Mouse (Mus musculus) intestine, embryonic 16.5 days (tissue): ENCODE measurements around the gene Cacna1c. TPM values are rescaled to one million over a fixed set of nuclear protein-coding genes. Genes with fewer than 3 reads are reported as not detected.

Source experiments
- ATAC-seq: fragments of 200-750 bp; cut with Nextera tagmentation; 2 replicates; pipeline ENCODE4 v1.8.0; 2017; ENCODE audit warnings: moderate TSS enrichment, moderate library complexity
- H3K27ac ChIP-seq: fragments of 300-500 bp; sonication (generic); 2 replicates; pipeline ENCODE4 v1.5.1; 2014; ENCODE audit warnings: mild to moderate bottlenecking, low read length
- H3K27me3 ChIP-seq: fragments of 300-500 bp; sonication (generic); replicated peaks from 2 replicates; pipeline ENCODE4 v1.6.1; 2014; ENCODE audit warnings: low read length, control low read depth, mixed read lengths; ENCODE audit not compliant: control insufficient read depth, insufficient read depth
- H3K36me3 ChIP-seq: fragments of 300-500 bp; sonication (generic); 2 replicates; pipeline ENCODE4 v1.6.1; 2014; ENCODE audit warnings: low read length, control low read depth; ENCODE audit not compliant: control insufficient read depth, insufficient read depth
- H3K4me1 ChIP-seq: fragments of 300-500 bp; sonication (generic); 2 replicates; pipeline ENCODE4 v1.6.1; 2014; ENCODE audit warnings: low read length, control low read depth, mixed read lengths; ENCODE audit not compliant: control insufficient read depth, insufficient read depth
- H3K4me2 ChIP-seq: fragments of 300-500 bp; sonication (generic); 2 replicates; pipeline ENCODE4 v1.6.1; 2014; ENCODE audit warnings: low read depth, low read length, control low read depth
- H3K4me3 ChIP-seq: fragments of 300-500 bp; sonication (generic); 2 replicates; pipeline ENCODE4 v1.5.1; 2014; ENCODE audit warnings: mild to moderate bottlenecking, low read length
- H3K9ac ChIP-seq: fragments of 300-500 bp; sonication (generic); 2 replicates; pipeline ENCODE4 v1.6.1; 2014; ENCODE audit warnings: low read depth, low read length
- H3K9me3 ChIP-seq: fragments of 300-500 bp; sonication (generic); 2 replicates; pipeline ENCODE4 v1.6.1; 2016; ENCODE audit warnings: low read length, control low read depth; ENCODE audit not compliant: control insufficient read depth
- WGBS: fragments of 180-500 bp; shearing (Covaris S2); extraction: QIAGEN DNeasy Blood & Tissue Kit; methylation state at CpG from one replicate; pipeline ENCODE4 v1.1.7; 2014; 5-methylcytosine and 5-hydroxymethylcytosine counted together
- polyA plus RNA-seq: library from polyadenylated mRNA; unstranded; fragments of >200 nt; fragmentation: Nextera tagmentation; extraction: Ambion mirVana; gene quantifications from 2 replicates; pipeline ENCODE4 v1.2.1, GENCODE M21; 2015

Gene Cacna1c
- polyA plus RNA-seq, 1 experiment from 2014 or later = 1.8 TPM

GRCm38 (mm10) chr6:118832616-118833015 is 363.6 kb downstream of the Cacna1c start:
- no peaks in the 10 kb centered on the region for H3K27me3 ChIP-seq
- no peaks in the 10 kb centered on the region for H3K36me3 ChIP-seq
- no peak overlapping the region for H3K9ac ChIP-seq
- H3K27ac ChIP-seq = no peak overlapping the region
- ATAC-seq = no peak
- H3K4me3 ChIP-seq = no peak overlapping the region
- H3K9me3 ChIP-seq = no peaks in the 10 kb centered on the region
- 89% methylated on average over 2 of the region's 2 CpGs for WGBS
- H3K4me1 ChIP-seq = no peaks in the 10 kb centered on the region
- H3K4me2 ChIP-seq = no peak overlapping the region

GRCm38 (mm10) chr6:118830851-118831250 is 365.4 kb downstream of the Cacna1c start:
- Histone ChIP-seq H3K4me1 (no peaks in the 10 kb centered on the region), H3K27me3 (no peaks in the 10 kb centered on the region), H3K9me3 (no peaks in the 10 kb centered on the region), H3K9ac (no peak overlapping the region), H3K4me2 (no peak overlapping the region), H3K4me3 (no peak overlapping the region), H3K36me3 (no peaks in the 10 kb centered on the region), H3K27ac (no peak overlapping the region)
- WGBS = 73% methylated on average over 5 of the region's 5 CpGs
- no peak for ATAC-seq

- ATAC-seq = no peak
- Histone ChIP-seq H3K4me3 (no peak overlapping the region), H3K4me2 (no peak overlapping the region), H3K9ac (no peak overlapping the region), H3K27ac (no peak overlapping the region), H3K27me3 (no peaks in the 10 kb centered on the region), H3K36me3 (no peaks in the 10 kb centered on the region), H3K4me1 (no peaks in the 10 kb centered on the region), H3K9me3 (no peaks in the 10 kb centered on the region)
- WGBS = 55% methylated on average over 4 of the region's 4 CpGs
Measured at GRCm38 (mm10) chr6:118828187-118828586, 368.0 kb downstream of the Cacna1c start.

- Histone ChIP-seq H3K4me3 (no peak overlapping the region), H3K36me3 (no peaks in the 10 kb centered on the region), H3K27ac (no peak overlapping the region), H3K9me3 (no peaks in the 10 kb centered on the region), H3K27me3 (no peaks in the 10 kb centered on the region), H3K9ac (no peak overlapping the region), H3K4me1 (no peaks in the 10 kb centered on the region), H3K4me2 (no peak overlapping the region)
- ATAC-seq = no peak
- 47% methylated on average over 8 of the region's 8 CpGs for WGBS
Measured at GRCm38 (mm10) chr6:118827560-118827959, 368.7 kb downstream of the Cacna1c start.

- Histone ChIP-seq H3K9me3 (no peaks in the 10 kb centered on the region), H3K4me3 (no peak overlapping the region), H3K36me3 (no peaks in the 10 kb centered on the region), H3K4me2 (no peak overlapping the region), H3K4me1 (no peaks in the 10 kb centered on the region), H3K27me3 (no peaks in the 10 kb centered on the region), H3K9ac (no peak overlapping the region), H3K27ac (no peak overlapping the region)
- ATAC-seq = no peak
- WGBS = 56% methylated on average over 6 of the region's 6 CpGs
Measured at GRCm38 (mm10) chr6:118825400-118825871, 370.8 kb downstream of the Cacna1c start.

- H3K27me3 ChIP-seq = no peaks in the 10 kb centered on the region
- ATAC-seq = no peak
- no peak overlapping the region for H3K4me2 ChIP-seq
- H3K27ac ChIP-seq = no peak overlapping the region
- H3K4me1 ChIP-seq = 0 out of 2 replicates have a peak, but pooled peaks cover 3% of the 10 kb centered on the region
- no peaks in the 10 kb centered on the region for H3K9me3 ChIP-seq
- no peak overlapping the region for H3K4me3 ChIP-seq
- no peaks in the 10 kb centered on the region for H3K36me3 ChIP-seq
- H3K9ac ChIP-seq = no peak overlapping the region
- WGBS = 84% methylated on average over 5 of the region's 5 CpGs
Measured at GRCm38 (mm10) chr6:118821536-118821935, 374.7 kb downstream of the Cacna1c start.

GRCm38 (mm10) chr6:118819657-118820056 is 376.6 kb downstream of the Cacna1c start:
- Histone ChIP-seq H3K9me3 (no peaks in the 10 kb centered on the region), H3K4me1 (0 out of 2 replicates have a peak, but pooled peaks cover 3% of the 10 kb centered on the region), H3K9ac (no peak overlapping the region), H3K27me3 (no peaks in the 10 kb centered on the region), H3K4me2 (no peak overlapping the region), H3K27ac (no peak overlapping the region), H3K4me3 (no peak overlapping the region), H3K36me3 (no peaks in the 10 kb centered on the region)
- 55% methylated on average over 7 of the region's 7 CpGs for WGBS
- no peak for ATAC-seq

GRCm38 (mm10) chr6:118817928-118818503 is 378.2 kb downstream of the Cacna1c start:
- ATAC-seq = no peak
- Histone ChIP-seq H3K27me3 (no peaks in the 10 kb centered on the region), H3K4me1 (0 out of 2 replicates have a peak, but pooled peaks cover 3% of the 10 kb centered on the region), H3K36me3 (no peaks in the 10 kb centered on the region), H3K27ac (no peak overlapping the region), H3K9me3 (no peaks in the 10 kb centered on the region), H3K4me2 (no peak overlapping the region), H3K9ac (no peak overlapping the region), H3K4me3 (no peak overlapping the region)
- 53% methylated on average over 5 of the region's 5 CpGs for WGBS

- H3K4me3 ChIP-seq = no peak overlapping the region
- H3K27me3 ChIP-seq = no peaks in the 10 kb centered on the region
- WGBS = 85% methylated on average over 6 of the region's 6 CpGs
- no peaks in the 10 kb centered on the region for H3K9me3 ChIP-seq
- no peak for ATAC-seq
- 0 out of 2 replicates have a peak, but pooled peaks cover 3% of the 10 kb centered on the region for H3K4me1 ChIP-seq
- H3K36me3 ChIP-seq = no peaks in the 10 kb centered on the region
- no peak overlapping the region for H3K9ac ChIP-seq
- H3K27ac ChIP-seq = no peak overlapping the region
- H3K4me2 ChIP-seq = no peak overlapping the region
Measured at GRCm38 (mm10) chr6:118816253-118816652, 380.0 kb downstream of the Cacna1c start.

- 68% methylated on average over 3 of the region's 3 CpGs for WGBS
- H3K4me2 ChIP-seq = no peak overlapping the region
- H3K27ac ChIP-seq = no peak overlapping the region
- no peaks in the 10 kb centered on the region for H3K36me3 ChIP-seq
- no peaks in the 10 kb centered on the region for H3K27me3 ChIP-seq
- H3K4me3 ChIP-seq = no peak overlapping the region
- no peak for ATAC-seq
- no peaks in the 10 kb centered on the region for H3K4me1 ChIP-seq
- no peaks in the 10 kb centered on the region for H3K9me3 ChIP-seq
- H3K9ac ChIP-seq = no peak overlapping the region
Measured at GRCm38 (mm10) chr6:118812556-118812955, 383.7 kb downstream of the Cacna1c start.
